Mouse (Mus musculus): ENCODE measurements around the gene Brd3.
"Not testable (repeated sequence)": the region's sequence is repeated elsewhere in the genome, so short reads cannot be mapped to it uniquely, and the experiment has no call there.

Brd3 gene

DNA sequence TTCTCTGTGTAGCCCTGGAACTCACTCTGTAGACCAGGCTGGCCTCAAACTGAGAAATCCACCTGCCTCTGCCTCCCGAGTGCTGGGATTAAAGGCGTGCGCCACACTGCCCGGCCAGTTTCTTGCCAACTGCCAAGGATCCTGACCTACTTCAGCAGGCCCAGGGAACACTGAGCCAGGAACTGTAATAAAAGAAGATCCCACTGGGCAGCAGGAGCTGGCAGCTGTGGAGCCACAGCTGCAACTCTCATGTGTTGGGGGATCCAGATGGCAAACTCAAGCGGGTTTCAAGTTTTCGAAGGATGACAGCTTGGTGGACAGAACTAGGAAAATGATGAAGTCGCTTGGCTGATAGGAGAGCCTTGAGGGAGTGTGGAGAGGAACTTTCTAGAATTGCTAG, 3.2 kb upstream of the Brd3 start:
- DNase-seq (ENCODE audit: low spot score), result no peak

DNA sequence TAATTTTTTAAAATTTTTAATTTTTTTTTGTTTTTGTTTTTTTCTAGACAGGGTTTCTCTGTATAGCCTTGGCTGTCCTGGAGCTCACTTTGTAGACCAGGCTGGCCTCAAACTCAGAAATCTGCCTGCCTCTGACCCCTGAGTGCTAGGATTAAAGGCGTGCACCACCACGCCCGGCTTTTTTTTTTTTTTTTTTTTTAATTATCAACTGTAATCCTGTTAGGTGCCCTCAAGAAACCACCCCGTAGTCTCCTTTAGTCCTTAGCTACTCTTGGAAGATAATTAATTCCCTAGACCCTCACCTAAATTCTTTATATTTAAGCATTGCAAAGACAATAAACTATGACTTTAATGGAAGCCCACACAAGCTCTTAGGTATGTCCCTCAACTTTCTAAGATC, 804 bp downstream of the Brd3 start:
- DNase-seq (ENCODE audit: low spot score), result not testable (repeated sequence)

DNA sequence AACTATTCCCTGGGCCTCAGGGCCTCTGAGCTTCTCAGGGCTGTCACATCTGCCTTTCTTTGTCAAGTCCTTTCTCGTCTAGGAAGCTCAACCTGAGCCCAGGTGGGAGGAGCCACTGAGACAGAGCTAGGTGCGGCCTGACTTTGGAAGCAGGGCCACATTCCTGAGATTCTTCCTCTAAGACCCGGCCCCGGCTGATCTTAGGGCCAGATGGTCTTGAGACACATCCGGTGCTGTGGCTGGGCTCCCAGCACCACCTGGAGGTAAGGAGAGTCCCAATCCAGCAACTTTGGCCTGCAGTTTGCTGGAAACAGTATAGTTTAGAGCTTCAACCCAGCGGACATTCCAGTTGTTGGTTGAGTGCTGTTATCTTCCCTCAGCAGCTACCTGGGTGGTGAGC, 1.9 kb downstream of the Brd3 start:
- peak; percentile 84 for DNase-seq (ENCODE audit: low spot score)

- peak; percentile 26 for DNase-seq (ENCODE audit: low spot score)
These were observed 3.2 kb downstream of the Brd3 start for GRCm38 (mm10) chr2:27504113-27504885.

GRCm38 (mm10) chr2:27496391-27497028, 11.0 kb downstream of the Brd3 start:
- DNase-seq (ENCODE audit: low spot score), result peak; percentile 79

GRCm38 (mm10) chr2:27493971-27494370, 13.5 kb downstream of the Brd3 start:
- no peak for DNase-seq (ENCODE audit: low spot score)

GRCm38 (mm10) chr2:27490939-27491338, 16.5 kb downstream of the Brd3 start:
- no peak for DNase-seq (ENCODE audit: low spot score)

DNA sequence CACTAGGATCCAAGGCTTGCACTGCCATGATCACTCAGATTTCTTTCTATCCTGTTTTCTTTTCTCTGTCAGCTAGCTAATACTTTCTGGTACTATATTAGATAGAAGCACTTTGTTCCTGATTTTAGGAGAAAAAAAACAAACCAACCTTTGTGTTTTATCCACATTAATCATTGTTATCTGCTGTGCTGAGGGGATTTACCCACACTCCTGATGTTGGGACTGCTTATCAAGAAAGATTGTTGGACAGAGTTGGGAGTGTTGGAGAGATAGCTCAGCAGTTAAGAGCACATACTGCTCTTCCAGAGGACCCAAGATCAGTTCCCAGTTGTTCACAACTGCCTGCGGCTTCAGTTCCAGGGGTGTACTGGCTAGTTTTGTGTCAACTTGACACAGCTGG, 19.1 kb downstream of the Brd3 start:
- no peak for DNase-seq (ENCODE audit: low spot score)

DNA sequence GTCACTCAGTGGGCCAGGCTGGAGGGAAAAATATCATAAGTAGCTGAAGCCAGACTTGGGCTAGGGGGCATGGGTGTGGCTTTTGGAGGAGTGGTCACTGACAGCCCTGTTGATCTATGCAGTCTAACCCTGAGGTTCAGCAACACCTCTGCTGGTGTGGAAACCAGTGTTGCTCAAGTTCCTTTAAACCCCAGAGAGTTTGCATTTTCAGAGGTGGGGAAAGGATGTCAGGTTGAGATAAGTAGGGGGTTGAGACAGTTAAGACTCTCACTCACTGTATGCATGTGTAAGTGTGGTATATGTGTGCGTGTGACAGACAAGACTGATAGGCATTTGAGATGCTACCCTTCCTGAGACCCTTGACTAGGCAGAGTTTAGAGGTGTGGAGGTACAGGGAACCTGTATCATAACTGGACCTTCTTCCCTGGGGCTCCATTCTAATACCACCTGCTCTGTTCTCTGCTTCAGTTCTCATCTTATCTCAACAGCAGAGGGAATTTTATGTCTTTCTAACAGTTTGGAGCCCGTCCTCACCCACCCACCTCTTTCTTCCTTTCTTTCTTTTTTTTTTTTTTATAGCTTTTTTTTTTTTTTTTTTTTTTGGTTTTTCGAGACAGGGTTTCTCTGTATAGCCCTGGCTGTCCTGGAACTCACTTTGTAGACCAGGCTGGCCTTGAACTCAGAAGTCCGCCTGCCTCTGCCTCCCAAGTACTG, 20.0 kb downstream of the Brd3 start:
- DNase-seq (ENCODE audit: low spot score), result no peak

DNA sequence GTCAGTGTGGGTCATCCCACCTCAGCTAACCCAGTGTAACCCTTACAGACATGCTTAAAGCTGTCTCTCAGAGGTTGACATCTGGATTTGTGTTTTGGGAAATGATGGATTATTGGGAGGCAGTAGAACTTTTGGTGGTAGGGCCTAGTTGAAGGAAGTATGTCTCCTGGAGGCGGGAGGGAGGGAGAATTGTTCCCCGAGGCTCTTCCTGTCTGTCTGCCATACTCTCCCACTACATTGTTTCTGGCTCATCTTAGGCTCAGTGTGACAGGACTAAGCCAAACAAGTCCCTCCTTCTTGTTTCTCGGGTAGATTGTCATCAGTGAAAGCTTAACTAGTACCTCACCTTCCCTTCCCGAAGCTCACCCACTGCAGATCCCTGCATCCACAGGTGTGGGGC, 20.7 kb downstream of the Brd3 start:
- no peak for DNase-seq (ENCODE audit: low spot score)

DNA sequence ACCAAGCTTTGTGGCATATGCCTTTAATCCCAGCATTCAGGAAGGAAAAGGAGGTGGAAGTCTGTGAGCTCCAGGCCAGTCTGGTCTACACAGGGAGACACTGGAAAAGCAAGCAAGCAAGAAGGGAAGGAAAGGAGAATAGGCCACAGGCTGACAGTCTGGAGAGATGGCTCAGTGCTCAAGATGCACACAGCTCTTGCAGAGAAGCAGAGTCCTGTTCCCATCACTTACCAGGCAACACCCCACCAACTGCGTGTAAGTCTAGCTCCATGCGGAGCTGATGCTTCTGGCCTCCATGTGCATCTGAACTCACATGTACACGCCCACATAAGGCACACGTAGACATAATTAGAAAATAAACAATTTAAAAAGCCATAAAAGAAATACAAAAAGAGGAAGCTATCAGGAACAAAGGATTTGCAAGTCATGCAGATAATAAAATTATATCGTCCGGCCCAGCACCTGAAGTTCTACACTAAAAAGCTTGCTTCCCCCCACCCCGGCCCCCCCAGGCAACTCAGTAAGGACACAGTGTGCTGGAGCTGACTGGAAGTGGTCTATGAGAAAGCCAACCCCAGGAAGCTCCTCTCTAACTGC, 25.1 kb downstream of the Brd3 start:
- DNase-seq (ENCODE audit: low spot score), result no peak

DNA sequence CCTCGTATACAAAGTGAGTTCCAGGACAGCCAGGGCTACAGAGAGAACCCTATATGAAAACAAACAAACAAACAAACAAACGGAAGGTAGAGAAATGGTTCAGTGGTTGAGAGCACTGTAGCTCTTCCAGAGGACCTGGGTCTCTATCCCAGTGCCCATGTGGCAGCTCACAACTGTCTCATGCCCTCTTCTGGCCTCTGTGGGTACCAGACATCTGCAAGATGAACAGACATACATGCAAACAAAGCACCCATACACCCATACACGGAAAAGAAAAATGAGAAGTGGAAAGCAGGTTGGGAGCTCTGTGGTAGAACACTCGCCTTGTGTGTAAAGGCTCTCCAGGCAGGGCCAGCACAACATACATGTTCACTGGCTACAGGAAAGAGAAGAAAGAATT, 27.1 kb downstream of the Brd3 start:
- DNase-seq (ENCODE audit: low spot score), result no peak

DNA sequence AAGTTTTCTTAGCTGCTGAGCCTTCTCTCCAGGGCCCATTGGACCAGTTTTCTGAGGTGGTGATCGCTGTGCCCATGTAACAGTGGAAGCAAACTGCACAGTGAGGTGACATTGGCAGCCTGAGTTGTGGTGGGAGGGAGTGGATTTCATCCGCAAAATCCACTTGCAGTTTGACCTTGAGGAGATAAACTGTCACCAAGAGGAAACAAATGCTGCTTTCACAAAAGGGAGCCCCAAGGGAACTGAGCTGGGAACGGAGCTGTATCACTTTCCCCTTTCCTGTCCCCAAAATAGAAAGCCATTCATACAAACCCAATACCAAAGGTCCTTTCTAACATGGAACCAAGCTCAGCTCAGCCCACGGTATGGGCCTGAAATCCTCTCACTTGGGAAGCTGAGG, 27.6 kb downstream of the Brd3 start:
- no peak for DNase-seq (ENCODE audit: low spot score)

- DNase-seq (ENCODE audit: low spot score), result no peak
These were observed 30.9 kb downstream of the Brd3 start for GRCm38 (mm10) chr2:27476303-27477192.

DNA sequence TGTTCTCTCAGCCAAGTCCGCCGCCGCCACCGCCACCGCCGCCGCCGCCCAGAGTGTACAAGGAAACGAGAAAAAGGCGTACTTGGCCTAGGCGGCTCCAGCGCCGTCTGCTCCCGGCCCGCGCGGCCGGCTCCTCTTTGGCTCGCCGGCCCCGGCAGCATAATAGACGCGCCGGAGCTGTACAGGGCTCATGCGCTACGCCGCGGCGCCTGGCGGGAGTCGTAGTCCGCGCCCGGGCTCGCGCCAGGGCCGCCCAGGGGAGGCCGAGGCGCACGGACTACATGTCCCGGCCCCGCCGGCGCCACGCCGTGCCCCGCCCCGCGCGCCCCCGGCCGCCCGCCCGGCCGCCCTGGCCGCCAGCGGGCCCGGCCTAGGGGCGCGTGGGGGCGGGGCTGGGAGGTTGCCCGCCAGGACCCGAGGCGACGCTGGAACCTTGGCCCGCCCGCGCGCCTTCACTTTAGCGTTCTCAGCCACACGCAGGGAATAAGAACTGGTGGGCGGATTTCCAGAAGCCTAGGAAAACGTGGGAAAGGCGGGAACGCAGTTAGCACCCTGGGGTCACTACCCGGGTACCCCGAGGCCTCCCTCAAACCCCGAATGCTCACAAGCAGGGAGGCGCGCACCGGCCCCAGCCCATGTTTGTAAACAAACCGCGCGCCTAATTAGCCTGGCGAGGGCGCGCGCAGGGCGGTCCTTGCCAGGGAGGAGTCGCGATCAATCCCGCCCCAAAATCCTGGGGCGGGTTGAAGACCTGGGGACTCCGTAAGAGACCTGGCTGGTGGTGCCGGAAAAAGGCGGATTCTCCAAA, 31.8 kb downstream of the Brd3 start:
- peak; percentile 95 for DNase-seq (ENCODE audit: low spot score)

- DNase-seq (ENCODE audit: low spot score), result peak; percentile 45
These were observed 32.6 kb downstream of the Brd3 start for GRCm38 (mm10) chr2:27474621-27475484.

DNA sequence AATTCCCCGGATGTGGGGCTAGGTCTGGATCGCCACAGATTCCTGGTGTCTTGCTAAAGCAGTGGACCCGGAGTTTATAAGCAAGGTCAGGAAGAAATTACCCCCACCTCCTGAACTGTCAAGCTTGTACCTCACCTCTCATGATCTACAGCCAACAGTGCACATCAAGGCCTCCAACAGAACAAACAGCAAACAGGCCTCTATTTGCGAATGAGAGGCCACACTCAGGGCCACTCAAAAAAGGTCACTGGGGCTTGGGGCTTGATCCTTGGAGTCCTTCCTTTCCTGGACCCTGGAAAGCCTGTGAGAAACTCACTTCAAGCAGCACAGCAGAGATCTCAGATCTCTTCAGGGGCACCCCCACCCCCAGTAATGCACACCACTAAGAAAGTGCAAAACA, 33.6 kb downstream of the Brd3 start:
- no peak for DNase-seq (ENCODE audit: low spot score)

GRCm38 (mm10) chr2:27473061-27473765, 34.2 kb downstream of the Brd3 start:
- no peak for DNase-seq (ENCODE audit: low spot score)

DNA sequence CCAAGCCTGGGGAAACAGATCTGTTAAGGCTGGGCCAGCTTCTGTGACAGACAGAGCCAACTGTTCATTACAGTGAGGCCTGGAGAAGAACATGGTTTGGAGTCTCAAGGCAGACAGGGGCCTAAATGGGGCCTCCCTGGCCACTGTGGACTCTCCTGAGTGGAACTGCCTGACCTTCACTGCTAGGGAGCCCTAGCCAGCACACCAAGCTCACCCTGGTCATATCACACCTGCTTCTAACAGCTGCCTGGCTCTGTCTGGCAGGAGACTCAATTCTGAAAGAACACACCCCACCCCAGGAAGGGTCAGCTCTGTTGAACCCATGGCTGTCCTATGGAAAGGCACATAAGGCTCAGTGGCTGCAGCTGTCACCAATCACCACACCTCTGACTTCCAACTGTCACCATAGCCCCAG, 36.3 kb downstream of the Brd3 start:
- no peak for DNase-seq (ENCODE audit: low spot score)

Data from embryo, embryonic 10 days (tissue).